Mouse (Mus musculus): ENCODE results near the gene Pex11b.
"Not testable (repeated sequence)": the region's sequence is repeated elsewhere in the genome, so short reads cannot be mapped to it uniquely, and the experiment has no call there.

Gene Pex11b

DNA sequence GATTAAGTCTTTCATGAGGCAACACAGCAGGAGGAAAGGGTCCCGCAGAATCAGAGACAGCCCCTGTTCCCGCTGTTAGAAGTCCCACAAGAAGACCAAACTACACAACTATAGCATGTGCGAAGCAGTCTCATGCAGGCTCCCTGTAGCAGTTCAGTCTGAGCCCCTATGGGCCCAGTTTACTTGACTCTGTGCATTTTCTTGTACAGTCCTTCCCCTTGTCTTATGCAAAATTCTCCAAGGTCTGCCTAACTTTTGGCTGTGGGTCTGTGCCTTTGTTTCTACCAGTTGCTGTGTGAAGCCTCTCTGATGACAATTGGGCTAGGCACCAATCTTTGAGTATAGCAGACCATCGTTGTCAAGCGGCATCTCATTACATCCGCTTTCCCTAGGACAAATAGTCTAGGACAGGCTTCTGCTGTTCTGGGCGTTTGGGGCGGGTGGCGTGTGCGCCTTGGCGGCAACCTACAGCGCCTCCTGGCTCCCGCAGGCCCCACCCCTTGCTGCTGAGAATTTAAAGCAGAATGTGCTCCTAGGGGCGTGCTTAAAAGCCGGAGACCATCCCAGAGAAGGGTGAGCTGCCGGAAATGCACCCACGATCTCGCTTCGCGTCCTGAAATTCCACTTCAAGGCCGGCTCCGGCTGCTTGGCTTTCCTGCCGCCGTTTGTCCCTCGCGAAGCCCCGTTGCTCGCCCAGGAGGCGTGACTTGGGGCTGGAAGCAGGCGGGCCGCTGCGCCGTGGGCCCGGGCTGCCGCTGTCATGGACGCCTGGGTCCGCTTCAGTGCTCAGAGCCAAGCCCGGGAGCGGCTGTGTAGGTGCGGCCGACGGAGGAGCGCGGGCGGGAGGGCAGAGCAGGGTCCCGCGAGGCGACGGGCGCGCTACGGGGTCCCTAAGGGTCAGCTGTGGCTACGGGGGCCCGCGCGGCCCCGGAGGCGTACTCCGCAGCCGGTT, at the start of gene Pex11b, which contains the start of gene Gm42957:
Gene Pex11b, plus strand, starts transcription at position 449 of the 952 bp plus-strand sequence.
Gene Gm42957, plus strand, starts transcription at position 547 of the 952 bp plus-strand sequence.
- DNase-seq (ENCODE audit: low spot score): peak; percentile 91

DNA sequence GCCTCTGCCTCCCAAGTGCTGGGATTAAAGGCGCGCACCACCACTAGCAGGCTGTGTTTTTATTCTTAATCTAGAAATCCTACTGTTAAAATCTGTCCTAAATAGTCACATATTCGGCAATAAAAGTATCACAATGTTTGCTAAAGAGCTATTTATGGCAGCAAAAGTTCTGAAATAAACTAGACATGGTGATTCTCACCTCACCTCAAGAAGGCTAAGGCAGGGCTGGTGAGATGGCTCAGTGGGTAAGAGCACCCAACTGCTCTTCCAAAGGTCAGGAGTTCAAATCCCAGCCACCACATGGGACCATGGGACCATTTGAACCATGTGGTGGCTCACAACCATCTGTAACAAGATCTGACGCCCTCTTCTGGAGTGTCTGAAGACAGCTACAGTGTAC, 44.5 kb upstream of the Pex11b start:
- no peak for DNase-seq (ENCODE audit: low spot score)

GRCm38 (mm10) chr3:96593374-96593773, 41.8 kb upstream of the Pex11b start:
- no peak for DNase-seq (ENCODE audit: low spot score)

GRCm38 (mm10) chr3:96593790-96594560, 41.2 kb upstream of the Pex11b start, which contains the start of gene Polr3gl:
TSS of gene Polr3gl (minus strand) at chr3:96594181.
- DNase-seq (ENCODE audit: low spot score): peak; percentile 96

GRCm38 (mm10) chr3:96594851-96595250, 40.3 kb upstream of the Pex11b start:
- no peak for DNase-seq (ENCODE audit: low spot score)

DNA sequence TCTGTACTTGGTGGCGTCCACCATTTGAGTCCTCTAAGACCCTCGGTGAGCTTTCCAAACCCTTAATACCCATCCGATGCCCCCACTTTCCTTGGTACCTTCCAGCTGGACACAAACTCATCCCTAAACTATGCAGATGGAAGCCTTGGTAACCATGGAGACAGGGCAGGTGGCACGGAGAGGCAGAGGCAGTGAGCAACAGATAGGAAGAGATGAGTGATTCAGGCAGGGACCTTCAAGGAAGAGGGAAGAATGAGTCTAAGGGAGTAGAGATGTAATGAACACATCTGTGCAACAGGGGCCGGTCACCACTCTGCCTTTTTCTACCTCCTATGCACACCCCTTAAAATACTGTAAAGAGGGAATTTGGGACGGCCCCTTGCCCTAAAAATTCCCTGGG, 39.5 kb upstream of the Pex11b start:
- DNase-seq (ENCODE audit: low spot score): no peak

GRCm38 (mm10) chr3:96596228-96596707, 38.9 kb upstream of the Pex11b start, which contains the start of gene Ankrd34a:
TSS of gene Ankrd34a (plus strand) at chr3:96596636.
- DNase-seq (ENCODE audit: low spot score): peak; percentile 62

DNA sequence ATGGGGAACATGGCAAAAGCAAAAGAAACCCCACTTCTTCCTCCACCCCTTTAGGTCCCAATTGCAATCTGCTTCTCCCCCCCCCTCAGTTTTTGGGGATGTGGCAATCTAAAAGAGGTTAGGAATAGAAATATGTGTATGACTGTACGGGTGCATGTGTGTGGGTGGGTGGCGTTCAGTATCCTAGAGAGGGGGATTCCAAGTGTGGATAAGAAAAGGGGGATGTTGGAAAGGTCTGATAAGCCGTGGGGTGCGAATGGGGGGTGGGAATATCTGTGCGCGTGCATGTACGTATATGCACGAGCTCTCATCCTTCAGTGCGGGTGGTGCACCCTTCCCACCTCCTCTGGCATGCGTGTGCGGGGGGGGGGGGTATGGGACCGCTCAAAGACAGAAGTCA, 38.3 kb upstream of the Pex11b start:
- no peak for DNase-seq (ENCODE audit: low spot score)

GRCm38 (mm10) chr3:96597435-96597891, 37.7 kb upstream of the Pex11b start:
- DNase-seq (ENCODE audit: low spot score): peak; percentile 57

- DNase-seq (ENCODE audit: low spot score): peak; percentile 81
Measured at GRCm38 (mm10) chr3:96598156-96599068, 36.8 kb upstream of the Pex11b start.

GRCm38 (mm10) chr3:96599069-96599393, 36.1 kb upstream of the Pex11b start:
- no peak for DNase-seq (ENCODE audit: low spot score)

DNA sequence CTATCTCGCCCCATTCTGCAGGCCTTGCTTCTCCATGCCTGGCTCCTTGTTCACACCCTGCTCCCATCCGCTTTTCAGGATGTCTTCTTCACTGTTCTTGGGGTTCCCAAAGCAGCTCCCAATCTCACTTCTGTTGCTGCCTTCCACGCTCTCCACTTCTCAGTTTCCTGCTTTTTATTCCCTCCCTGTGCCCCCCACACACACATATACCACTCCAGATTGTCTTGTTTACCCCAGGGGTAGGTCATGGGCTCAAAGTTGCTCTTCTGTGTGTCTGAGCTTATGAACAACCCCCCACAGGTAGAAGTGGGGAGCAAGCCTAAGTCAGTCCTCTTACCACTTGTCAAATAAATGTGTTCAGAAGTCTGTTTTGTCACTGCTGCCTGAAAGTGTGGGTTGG, 35.8 kb upstream of the Pex11b start:
- DNase-seq (ENCODE audit: low spot score): no peak

DNA sequence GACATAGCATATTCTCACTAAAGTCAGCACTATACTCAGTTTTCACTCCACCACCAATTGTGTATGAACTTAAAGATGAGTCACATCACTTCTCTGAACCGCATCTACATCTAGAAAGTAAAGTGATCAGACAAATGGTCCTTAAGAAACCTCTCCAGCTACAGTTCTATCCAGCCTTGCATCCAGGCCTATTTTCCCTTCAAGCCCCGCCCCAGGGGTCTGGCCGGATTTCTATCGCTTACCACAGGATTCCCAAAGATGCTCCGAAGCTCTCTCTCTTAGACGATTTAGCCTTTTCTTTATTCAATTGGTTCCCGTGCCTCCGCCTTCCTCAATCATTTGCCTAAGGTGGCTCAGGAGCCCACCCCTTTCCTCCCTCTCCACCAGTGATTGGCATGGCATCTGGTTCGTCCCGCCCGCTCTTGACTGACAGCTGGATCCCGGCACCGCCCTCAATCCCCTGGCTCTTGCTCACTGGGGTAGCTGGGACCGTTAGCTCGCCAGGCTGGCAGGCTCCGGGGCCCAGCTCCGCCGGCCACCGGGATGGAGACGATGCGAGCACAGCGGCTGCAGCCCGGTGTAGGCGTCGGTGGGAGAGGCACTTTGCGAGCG, 34.4 kb upstream of the Pex11b start, which contains the start of gene Lix1l:
Gene Lix1l, plus strand, starts transcription at position 511 of the 612 bp plus-strand sequence.
- peak; percentile 93 for DNase-seq (ENCODE audit: low spot score)

GRCm38 (mm10) chr3:96601251-96601787, 33.9 kb upstream of the Pex11b start:
- peak; percentile 79 for DNase-seq (ENCODE audit: low spot score)

DNA sequence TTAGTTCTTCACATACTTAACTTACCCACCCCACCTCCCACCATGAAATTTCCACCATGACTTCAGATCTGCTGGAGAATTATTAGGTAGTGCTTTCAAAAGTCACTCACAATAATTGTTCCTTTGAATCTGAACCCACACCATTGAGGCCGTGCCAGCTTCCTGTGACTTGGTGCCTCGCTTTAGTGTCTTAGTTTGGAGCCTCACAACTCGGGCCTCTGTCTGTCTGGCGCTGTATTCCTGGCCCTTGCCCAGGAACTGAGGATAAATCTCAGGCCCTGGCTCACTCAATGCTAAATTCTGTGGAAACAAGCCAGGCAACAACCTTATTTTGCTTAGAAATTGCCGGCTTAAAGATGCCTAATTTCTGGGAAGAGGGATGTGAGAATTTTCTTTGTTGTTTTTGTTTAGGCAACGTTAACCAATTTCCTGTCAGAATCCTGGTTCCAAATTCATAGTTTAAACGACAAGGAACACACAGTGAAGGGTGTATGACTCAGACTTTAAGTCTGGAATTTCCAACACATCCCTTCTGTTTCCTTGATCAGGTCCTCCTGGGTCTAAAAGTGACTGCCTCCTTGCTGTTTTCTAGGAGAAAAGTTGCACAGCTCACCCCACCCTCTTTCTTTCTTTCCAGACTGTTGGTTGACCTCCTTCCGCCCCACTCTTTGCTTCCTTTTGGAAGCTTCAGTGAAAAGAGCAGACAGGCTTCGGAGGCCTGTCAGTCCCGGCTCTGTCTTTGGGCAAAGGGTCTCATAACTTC, 33.1 kb upstream of the Pex11b start:
- DNase-seq (ENCODE audit: low spot score): peak; percentile 59

GRCm38 (mm10) chr3:96602704-96603084, 32.5 kb upstream of the Pex11b start:
- DNase-seq (ENCODE audit: low spot score): no peak

GRCm38 (mm10) chr3:96603311-96603710, 31.9 kb upstream of the Pex11b start:
- DNase-seq (ENCODE audit: low spot score): no peak

- not testable (repeated sequence) for DNase-seq (ENCODE audit: low spot score)
Measured at GRCm38 (mm10) chr3:96606007-96606406, 29.2 kb upstream of the Pex11b start.

GRCm38 (mm10) chr3:96606618-96607017, 28.6 kb upstream of the Pex11b start:
- no peak for DNase-seq (ENCODE audit: low spot score)

DNA sequence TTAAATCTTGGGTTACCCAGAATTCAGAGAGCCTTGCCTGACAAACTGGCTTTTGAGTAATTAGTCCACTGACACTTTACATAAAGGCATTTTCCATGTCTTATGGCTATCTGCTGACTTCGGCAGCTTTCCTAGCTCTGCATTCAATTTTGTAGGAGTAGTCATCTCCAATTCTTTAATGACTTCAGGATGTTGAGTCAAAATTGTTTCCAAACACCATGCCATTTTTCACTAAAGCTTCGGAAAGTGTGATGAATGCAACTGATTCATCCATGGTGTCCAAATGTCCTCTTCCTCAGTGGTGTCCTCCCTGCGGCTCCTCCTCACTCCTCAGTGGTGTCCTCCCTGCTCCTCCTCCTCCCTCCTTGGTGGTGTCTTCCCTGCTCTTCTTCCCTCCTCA, 17.2 kb upstream of the Pex11b start:
- DNase-seq (ENCODE audit: low spot score): no peak
